Mouse (Mus musculus) heart, adult 2 months (tissue): ENCODE measurements at regions not wholly inside any gene's neighbourhood (a gene's known extent, or its start where the extent isn't known, plus 50 kb on each side); places are given as distances from the start of the nearest gene placed in this dataset.
"Not testable (repeated sequence)": the region's sequence is repeated elsewhere in the genome, so short reads cannot be mapped to it uniquely, and the experiment has no call there.

Experiments used
- DNase-seq, 2 experiments: peaks; one replicate each; pipeline ENCODE4 v3.0.0; 2021
- H3K27ac ChIP-seq: fragments of 200-600 bp; 2 replicates; pipeline ENCODE4 v1.8.1; 2022
- H3K27me3 ChIP-seq: fragments of 200-500 bp; 2 replicates; pipeline ENCODE4 v1.6.1; 2012; ENCODE audit warnings: mild to moderate bottlenecking, low read length, inconsistent platforms, mixed read lengths; ENCODE audit not compliant: control insufficient read depth, insufficient read depth
- H3K36me3 ChIP-seq: fragments of 200-500 bp; 2 replicates; pipeline ENCODE4 v1.6.1; 2012; ENCODE audit warnings: low read length, inconsistent platforms; ENCODE audit not compliant: control insufficient read depth, insufficient read depth
- H3K4me1 ChIP-seq: fragments of 200-500 bp; 2 replicates; pipeline ENCODE4 v1.6.1; 2011; ENCODE audit warnings: low read length; ENCODE audit not compliant: control insufficient read depth, insufficient read depth
- H3K4me3 ChIP-seq: fragments of 200-600 bp; 2 replicates; pipeline ENCODE4 v1.8.1; 2022
- H3K79me2 ChIP-seq: fragments of 200-500 bp; replicated peaks from 2 replicates; pipeline ENCODE4 v1.6.1; 2012; ENCODE audit warnings: mild to moderate bottlenecking, inconsistent platforms, low read length, moderate library complexity, mixed read lengths; ENCODE audit not compliant: control insufficient read depth, insufficient read depth
- H3K9ac ChIP-seq: fragments of 200-500 bp; 2 replicates; pipeline ENCODE4 v1.6.1; 2012; ENCODE audit warnings: low read depth, mild to moderate bottlenecking, control low read depth, inconsistent platforms, low read length, mixed read lengths
- CTCF ChIP-seq: fragments of 200-600 bp; IDR thresholded peaks from 2 replicates; pipeline ENCODE4 v1.8.1; 2022; ENCODE audit warnings: antibody characterized with exemption, mild to moderate bottlenecking, moderate library complexity
- EP300 ChIP-seq: fragments of 200-500 bp; IDR thresholded peaks from 2 replicates; pipeline ENCODE4 v1.6.1; 2011; ENCODE audit warnings: low read depth, low read length, control low read depth; ENCODE audit not compliant: insufficient read depth
- POLR2A ChIP-seq: fragments of 200-500 bp; IDR thresholded peaks from 2 replicates; pipeline ENCODE4 v1.6.1; 2011; ENCODE audit warnings: mild to moderate bottlenecking, low read depth, low read length, control low read depth; ENCODE audit not compliant: insufficient read depth
- WGBS: fragments of 180-500 bp; shearing (Covaris S2); methylation state at CpG from one replicate; pipeline ENCODE4 v1.1.7; 2018; 5-methylcytosine and 5-hydroxymethylcytosine counted together
- intact Hi-C: fragments of 180-260 bp; cut with DNase I; formaldehyde crosslinking; loops from one replicate; pipeline ENCODE4 v1.15.1; 2025

GRCm38 (mm10) chr1:95448962-95449558 lies 135.6 kb downstream of the Fam174a start:
- Histone ChIP-seq H3K4me3 (no peak overlapping the region), H3K4me1 (peaks cover 3% of the 10 kb centered on the region), H3K27ac (peak overlapping the region; percentile 76), H3K27me3 (no peaks in the 10 kb centered on the region), H3K9ac (no peak overlapping the region), H3K79me2 (no peaks in the 10 kb centered on the region), H3K36me3 (peaks cover 2% of the 10 kb centered on the region; the same call in 1 of the 2 replicates)
- no peak for DNase-seq
- TF ChIP-seq EP300, result no peak
- TF ChIP-seq CTCF, result no peak
- TF ChIP-seq POLR2A, result no peak
- intact Hi-C loops, result no loop called here
- WGBS, result 73% methylated on average over 7 of the region's 7 CpGs

GRCm38 (mm10) chr1:95450920-95451332 lies 137.5 kb downstream of the Fam174a start:
- Histone ChIP-seq H3K4me3 (no peak overlapping the region), H3K9ac (no peak overlapping the region), H3K27ac (peak overlapping the region; percentile 76), H3K36me3 (peaks cover 2% of the 10 kb centered on the region; the same call in 1 of the 2 replicates), H3K79me2 (no peaks in the 10 kb centered on the region), H3K27me3 (no peaks in the 10 kb centered on the region), H3K4me1 (peaks cover 5% of the 10 kb centered on the region)
- intact Hi-C loops, result loop anchor here (5.0 kb wide), 1 partner anchor 139 kb away; the partner anchor contains the start of gene Fam174a
- no peak for DNase-seq
- WGBS, result 45% methylated on average over 4 of the region's 4 CpGs
- TF ChIP-seq EP300, result no peak
- TF ChIP-seq CTCF, result no peak
- TF ChIP-seq POLR2A, result no peak

GRCm38 (mm10) chr1:95451755-95452154 lies 138.3 kb downstream of the Fam174a start:
- WGBS, result 79% methylated on average over 6 of the region's 6 CpGs
- H3K79me2 ChIP-seq, H3K27me3 ChIP-seq, H3K9ac ChIP-seq, H3K4me1 ChIP-seq, H3K4me3 ChIP-seq, H3K36me3 ChIP-seq: not testable (repeated sequence)
- intact Hi-C loops, result loop anchor here (5.0 kb wide), 1 partner anchor 139 kb away; the partner anchor contains the start of gene Fam174a
- peak in 1 of 2 experiments; percentile 23 for DNase-seq
- peak overlapping the region; percentile 76 for H3K27ac ChIP-seq

- TF ChIP-seq CTCF (no peak), EP300 (no peak), POLR2A (no peak)
- WGBS, result 19% methylated on average over 2 of the region's 2 CpGs
- H3K36me3 ChIP-seq, result peaks cover 2% of the 10 kb centered on the region; the same call in 1 of the 2 replicates
- H3K9ac ChIP-seq, result no peak overlapping the region
- no peaks in the 10 kb centered on the region for H3K27me3 ChIP-seq
- no peak overlapping the region for H3K4me3 ChIP-seq
- peak overlapping the region; percentile 79 for H3K27ac ChIP-seq
- H3K4me1 ChIP-seq, result peaks cover 5% of the 10 kb centered on the region
- H3K79me2 ChIP-seq, result no peaks in the 10 kb centered on the region
- DNase-seq, result no peak
- intact Hi-C loops, result loop anchor here (1.0 to 5.0 kb wide), 3 partner anchors 142 to 212 kb away; partner anchors contain the start of gene Fam174a
Measured at GRCm38 (mm10) chr1:95454246-95454645, 140.8 kb downstream of the Fam174a start.

GRCm38 (mm10) chr1:95459355-95459754 lies 145.9 kb downstream of the Fam174a start:
- Histone ChIP-seq H3K4me1 (peaks cover 2% of the 10 kb centered on the region), H3K4me3 (no peak overlapping the region), H3K27me3 (no peaks in the 10 kb centered on the region), H3K79me2 (no peaks in the 10 kb centered on the region), H3K9ac (no peak overlapping the region), H3K36me3 (no peaks in the 10 kb centered on the region), H3K27ac (no peak overlapping the region)
- intact Hi-C loops, result loop anchor here (5.0 kb wide), 1 partner anchor 303 kb away; no protein-coding TSS in a partner anchor
- no peak for DNase-seq
- TF ChIP-seq CTCF (no peak), POLR2A (no peak), EP300 (no peak)
- WGBS, result 85% methylated on average over 1 of the region's 1 CpGs

GRCm38 (mm10) chr1:95468095-95468494 lies 154.7 kb downstream of the Fam174a start:
- no peak overlapping the region for H3K27ac ChIP-seq
- H3K36me3 ChIP-seq, result no peaks in the 10 kb centered on the region
- no peak overlapping the region for H3K4me3 ChIP-seq
- no peaks in the 10 kb centered on the region for H3K27me3 ChIP-seq
- H3K79me2 ChIP-seq, result no peaks in the 10 kb centered on the region
- TF ChIP-seq EP300 (no peak), POLR2A (no peak), CTCF (no peak)
- H3K9ac ChIP-seq, result no peak overlapping the region
- WGBS, result 31% methylated on average over 2 of the region's 2 CpGs
- no peak for DNase-seq
- intact Hi-C loops, result no loop called here
- H3K4me1 ChIP-seq, result no peaks in the 10 kb centered on the region; the same call in 1 of the 2 replicates
